Mouse (Mus musculus): ENCODE results near the gene Nanog.
"Not testable (repeated sequence)": the region's sequence is repeated elsewhere in the genome, so short reads cannot be mapped to it uniquely, and the experiment has no call there.

Gene Nanog

GRCm38 (mm10) chr6:122702480-122703124 is 4.7 kb upstream of the Nanog start:
- DNase-seq (ENCODE audit: low read depth, low spot score) = no peak

- DNase-seq (ENCODE audit: low read depth, low spot score) = no peak
Measured at GRCm38 (mm10) chr6:122703251-122703650, 4.0 kb upstream of the Nanog start.

DNA sequence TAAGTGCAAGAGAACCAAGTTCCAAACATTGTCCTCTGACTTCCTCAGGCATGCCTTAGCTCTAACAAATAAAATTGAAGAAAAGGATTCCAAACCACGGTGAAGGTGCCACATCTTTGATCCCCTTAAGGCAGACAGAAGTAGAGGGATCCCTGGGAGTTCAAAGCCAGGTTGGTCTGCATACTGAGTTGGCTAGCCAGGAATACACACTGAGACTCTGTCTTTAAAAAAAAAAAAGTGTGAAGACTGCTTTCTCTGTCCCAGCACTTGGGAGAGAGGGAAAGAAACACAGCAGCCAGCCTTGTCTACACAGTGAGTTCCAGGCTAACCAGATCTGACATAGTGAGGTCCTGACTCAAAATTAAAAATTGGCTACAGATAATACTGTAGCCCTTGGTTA is 3.6 kb upstream of the Nanog start:
- DNase-seq (ENCODE audit: low read depth, low spot score) = no peak

- no peak for DNase-seq (ENCODE audit: low read depth, low spot score)
Measured at GRCm38 (mm10) chr6:122706337-122706840, 900 bp upstream of the Nanog start.

DNA sequence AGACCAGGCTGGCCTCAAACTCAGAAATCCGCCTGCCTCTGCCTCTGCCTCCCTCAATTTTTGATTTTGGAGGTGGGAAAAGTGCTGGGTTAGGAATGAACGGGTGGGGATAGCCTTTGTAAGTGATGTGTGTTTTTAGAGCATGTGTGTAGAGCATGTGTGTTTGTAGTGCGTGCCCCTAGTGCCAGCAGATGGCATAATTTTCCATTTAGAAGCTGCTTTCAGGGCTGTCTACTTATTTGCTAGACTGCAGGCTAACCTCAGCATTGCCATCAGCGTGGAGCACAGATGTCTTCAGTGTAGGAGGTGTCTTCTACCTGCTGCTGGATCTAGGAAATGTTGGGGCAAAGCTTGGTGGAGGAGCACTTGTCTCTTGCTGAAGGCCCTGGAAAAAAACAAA is 1.5 kb downstream of the Nanog start:
- DNase-seq (ENCODE audit: low read depth, low spot score) = no peak

- DNase-seq (ENCODE audit: low read depth, low spot score) = no peak
Measured at GRCm38 (mm10) chr6:122711455-122711854, 4.2 kb downstream of the Nanog start.

DNA sequence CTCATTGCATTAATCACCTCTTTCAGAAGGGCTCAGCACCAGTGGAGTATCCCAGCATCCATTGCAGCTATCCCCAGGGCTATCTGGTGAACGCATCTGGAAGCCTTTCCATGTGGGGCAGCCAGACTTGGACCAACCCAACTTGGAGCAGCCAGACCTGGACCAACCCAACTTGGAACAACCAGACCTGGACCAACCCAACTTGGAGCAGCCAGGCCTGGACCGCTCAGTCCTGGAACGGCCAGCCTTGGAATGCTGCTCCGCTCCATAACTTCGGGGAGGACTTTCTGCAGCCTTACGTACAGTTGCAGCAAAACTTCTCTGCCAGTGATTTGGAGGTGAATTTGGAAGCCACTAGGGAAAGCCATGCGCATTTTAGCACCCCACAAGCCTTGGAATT is 5.8 kb downstream of the Nanog start:
- not testable (repeated sequence) for DNase-seq (ENCODE audit: low read depth, low spot score)

DNA sequence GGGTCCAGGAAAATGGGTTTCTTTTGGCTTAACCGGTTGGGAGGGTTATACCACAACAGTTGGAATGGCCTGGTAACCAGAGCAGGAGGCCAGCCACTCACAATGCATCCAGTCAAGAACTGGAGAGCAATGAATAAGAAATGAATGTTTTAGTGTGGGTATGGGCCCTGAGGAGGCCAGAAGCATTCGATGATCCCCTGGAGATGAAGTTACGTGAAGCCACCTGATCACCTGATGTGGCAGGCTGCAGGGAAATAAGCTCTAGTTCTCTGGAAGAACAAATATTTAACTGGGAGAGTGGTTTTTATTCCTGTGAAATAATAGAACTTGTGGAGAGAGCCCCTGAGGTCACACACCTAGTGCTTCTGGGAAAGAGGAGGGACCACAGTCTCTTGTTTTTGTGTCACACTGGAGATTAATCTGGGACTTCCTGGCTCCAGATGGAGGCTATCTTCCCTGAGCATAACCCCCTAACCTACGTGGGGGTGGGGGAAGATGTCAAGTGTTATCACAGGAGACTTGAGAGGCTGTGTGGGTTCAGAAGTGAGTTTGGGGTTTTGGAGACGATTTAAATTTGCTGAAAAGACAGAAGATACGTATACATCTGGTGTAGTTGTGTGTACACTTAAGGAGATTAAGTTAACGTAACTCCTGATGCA is 7.5 kb downstream of the Nanog start:
- no peak for DNase-seq (ENCODE audit: low read depth, low spot score)

DNA sequence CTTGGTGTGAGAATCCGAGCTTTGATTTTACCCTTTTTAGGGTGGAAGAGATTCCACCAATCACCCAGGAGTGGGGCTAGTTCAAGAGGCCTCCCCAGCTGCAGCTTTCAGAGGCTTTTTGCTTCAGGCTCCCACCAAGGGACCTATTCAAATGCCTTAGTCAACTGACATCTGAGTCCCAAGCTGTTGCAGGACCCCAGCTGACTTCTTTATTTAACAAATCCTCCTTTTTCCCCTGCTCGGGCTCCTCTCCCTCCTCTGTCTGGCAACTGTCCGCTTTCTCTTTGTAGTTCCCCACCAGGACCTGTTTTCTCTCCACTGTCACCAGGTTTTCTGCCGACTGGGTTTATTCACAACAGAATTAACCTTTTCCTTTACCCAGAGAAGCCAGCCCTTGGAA is 8.6 kb downstream of the Nanog start:
- DNase-seq (ENCODE audit: low read depth, low spot score) = no peak

GRCm38 (mm10) chr6:122718224-122718623 is 10.9 kb downstream of the Nanog start:
- DNase-seq (ENCODE audit: low read depth, low spot score) = not testable (repeated sequence)

- peak; percentile 51 for DNase-seq (ENCODE audit: low read depth, low spot score)
Measured at GRCm38 (mm10) chr6:122719942-122720341, 12.7 kb downstream of the Nanog start.

- peak; percentile 59 for DNase-seq (ENCODE audit: low read depth, low spot score)
Measured at GRCm38 (mm10) chr6:122739952-122740351, 32.7 kb downstream of the Nanog start.

- DNase-seq (ENCODE audit: low read depth, low spot score) = peak; percentile 34
Measured at GRCm38 (mm10) chr6:122741460-122742227, 34.4 kb downstream of the Nanog start.

DNA sequence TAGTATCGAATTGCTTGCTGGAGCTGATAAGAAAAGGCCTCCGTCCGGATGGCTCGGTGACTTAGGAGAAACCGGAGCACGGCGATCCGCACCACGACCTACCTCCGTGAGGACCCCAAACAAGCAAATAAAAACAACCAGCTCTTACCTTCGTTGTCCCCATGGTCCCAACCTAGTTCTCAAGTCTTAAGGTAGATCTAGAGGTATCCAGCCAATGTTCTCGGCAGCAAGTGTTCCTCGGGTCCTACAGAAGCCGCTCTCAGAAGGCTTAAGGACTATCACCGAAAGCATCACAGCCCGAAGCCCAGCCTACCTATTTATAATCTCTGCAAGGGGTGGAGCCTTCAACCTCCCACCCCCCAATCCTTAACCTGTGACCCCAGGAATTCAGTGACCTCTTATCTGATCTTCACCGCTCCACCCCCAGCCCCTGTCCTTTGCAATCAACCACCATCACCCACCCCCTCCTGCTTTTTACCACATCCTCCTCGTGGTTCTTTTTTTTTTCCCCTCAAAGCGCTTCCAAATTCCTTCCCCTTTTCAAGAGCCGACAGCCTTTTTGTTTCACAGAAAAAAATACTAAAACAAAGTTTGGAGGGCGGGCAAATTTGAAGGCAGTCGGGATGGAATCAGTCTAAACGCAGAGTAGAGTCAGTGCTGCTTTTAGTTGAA is 35.1 kb downstream of the Nanog start:
- peak; percentile 87 for DNase-seq (ENCODE audit: low read depth, low spot score)

GRCm38 (mm10) chr6:122743353-122743752 is 36.1 kb downstream of the Nanog start:
- DNase-seq (ENCODE audit: low read depth, low spot score) = peak; percentile 53

DNA sequence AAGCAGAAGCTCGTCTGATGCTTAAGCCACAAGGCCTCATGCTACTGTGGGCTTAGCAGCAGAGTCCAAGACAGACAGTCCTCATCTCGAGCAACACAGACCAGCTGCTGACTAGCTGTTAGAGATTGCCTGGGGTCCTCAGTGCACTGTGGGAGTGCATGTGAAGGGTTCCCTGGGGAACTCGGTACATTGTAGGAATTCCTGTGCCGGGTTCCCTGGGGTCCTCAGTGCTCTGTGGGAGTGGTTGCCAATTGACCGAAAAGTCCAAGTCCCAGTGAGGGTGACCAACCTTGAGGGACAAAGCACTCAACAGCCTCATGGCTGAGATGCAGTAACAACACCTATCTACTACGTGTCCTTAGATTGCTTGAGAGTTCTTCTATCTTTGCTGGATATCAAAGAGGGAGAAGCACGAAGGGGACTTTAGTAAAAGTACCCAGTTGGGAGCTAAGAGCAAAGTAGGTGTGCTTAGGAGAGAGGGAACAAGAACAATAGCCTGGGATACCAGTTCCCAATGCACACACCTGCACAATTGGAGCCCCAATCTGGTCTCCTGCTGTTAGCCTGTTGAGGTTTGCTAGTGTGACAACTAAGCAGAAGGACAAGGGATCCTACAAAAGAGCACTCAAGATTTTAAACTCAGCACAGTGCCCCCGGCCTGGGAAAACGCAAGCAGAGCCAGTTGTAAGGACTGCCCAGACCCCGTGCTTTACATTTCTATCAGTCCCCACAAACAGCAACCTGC is 37.4 kb downstream of the Nanog start:
- no peak for DNase-seq (ENCODE audit: low read depth, low spot score)

DNA sequence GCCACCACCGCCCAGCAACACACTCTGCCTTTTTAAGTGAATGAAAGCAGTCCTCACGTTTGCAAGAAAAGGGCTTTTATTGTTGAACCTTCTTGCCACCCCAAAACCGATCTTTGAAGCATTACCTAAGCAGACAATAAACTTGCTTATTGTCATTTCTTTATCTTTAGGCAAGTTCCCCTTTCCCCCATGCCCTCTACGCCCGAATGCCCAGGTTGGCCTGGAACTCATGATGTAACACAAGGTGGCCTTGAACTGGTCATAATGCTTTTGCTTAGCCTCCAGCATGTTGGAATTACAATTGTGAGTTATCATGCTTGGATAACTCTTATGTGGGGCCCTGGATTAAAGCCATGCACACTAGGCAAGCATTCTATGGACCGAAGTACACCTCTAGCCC is 43.3 kb downstream of the Nanog start:
- DNase-seq (ENCODE audit: low read depth, low spot score) = no peak

- peak; percentile 55 for DNase-seq (ENCODE audit: low read depth, low spot score)
Measured at GRCm38 (mm10) chr6:122755913-122756312, 48.6 kb downstream of the Nanog start.

GRCm38 (mm10) chr6:122758732-122759131 is 51.4 kb downstream of the Nanog start:
- peak; percentile 70 for DNase-seq (ENCODE audit: low read depth, low spot score)

GRCm38 (mm10) chr6:122761011-122761599 is 53.8 kb downstream of the Nanog start:
- DNase-seq (ENCODE audit: low read depth, low spot score) = peak; percentile 60

GRCm38 (mm10) chr6:122761901-122762300 is 54.6 kb downstream of the Nanog start:
- no peak for DNase-seq (ENCODE audit: low read depth, low spot score)

Data from CD4-positive helper T cell, adult 2 months (primary cell).